In genomic region chr2:165978119-165978518, GRCm38 (mm10) we compare ENCODE assay signal across 25 mouse cellular contexts. TPM values are rescaled to one million over a fixed set of nuclear protein-coding genes. Genes with fewer than 3 reads are reported as not detected.
DNase-seq lines count a peak whose midpoint lies in the region; ATAC-seq and TF ChIP-seq lines count a peak whose summit lies in the region.
"Had no signal": no experiment of that assay in that cellular context is flagged by ENCODE, and none has a peak within 500 bp of the region (broad histone marks: within the 10 kb centered on the region; RNA-seq: fewer than 3 reads in every experiment).

No protein-coding gene starts in this region.

- H3K4me1 ChIP-seq in intestine, postnatal 0 days (replicated peaks; ENCODE audit: control insufficient read depth, insufficient read depth, low read length), result peaks cover 3% of the 10 kb centered on the region; the same call in 1 of the 2 replicates
- H3K4me1 ChIP-seq in intestine, embryonic 15.5 days (replicated peaks), result peaks cover 8% of the 10 kb centered on the region; the same call in 1 of the 2 replicates
- H3K4me1 ChIP-seq in heart, embryonic 10.5 days, result peaks cover 26% of the 10 kb centered on the region
- H3K4me1 ChIP-seq: forebrain, embryonic 15.5 days; hindbrain, embryonic 12.5 days; midbrain, embryonic 12.5 days had no signal

- no peaks in the 10 kb centered on the region for H3K36me3 ChIP-seq in intestine, postnatal 0 days (ENCODE audit: control insufficient read depth, insufficient read depth)
- no peaks in the 10 kb centered on the region for H3K36me3 ChIP-seq in intestine, embryonic 15.5 days
- no peaks in the 10 kb centered on the region for H3K36me3 ChIP-seq in heart, embryonic 10.5 days
- H3K36me3 ChIP-seq: forebrain, embryonic 15.5 days; hindbrain, embryonic 12.5 days; limb, embryonic 10.5 days; midbrain, embryonic 12.5 days; stomach, embryonic 15.5 days had no signal

- H3K27ac ChIP-seq in intestine, postnatal 0 days (ENCODE audit: low read depth, low read length), result no peak overlapping the region
- H3K27ac ChIP-seq in intestine, embryonic 15.5 days, result no peak overlapping the region
- H3K27ac ChIP-seq in heart, embryonic 10.5 days, result no peak overlapping the region
- H3K27ac ChIP-seq: forebrain, embryonic 15.5 days; hindbrain, embryonic 12.5 days; left cerebral cortex, adult 2 months; limb, embryonic 10.5 days; macrophage; midbrain, embryonic 12.5 days; stomach, embryonic 15.5 days had no signal

- H3K9ac ChIP-seq in intestine, postnatal 0 days (ENCODE audit: low read depth, low read length), result no peak overlapping the region
- no peak overlapping the region for H3K9ac ChIP-seq in intestine, embryonic 15.5 days
- H3K9ac ChIP-seq: forebrain, embryonic 15.5 days; hindbrain, embryonic 12.5 days; midbrain, embryonic 12.5 days; stomach, embryonic 15.5 days had no signal

- H3K4me3 ChIP-seq in intestine, postnatal 0 days (ENCODE audit: low read depth, low read length), result no peak overlapping the region
- no peak overlapping the region for H3K4me3 ChIP-seq in intestine, embryonic 15.5 days (replicated peaks)
- H3K4me3 ChIP-seq in heart, embryonic 10.5 days, result no peak overlapping the region
- H3K4me3 ChIP-seq: forebrain, embryonic 15.5 days; hindbrain, embryonic 12.5 days; left cerebral cortex, adult 2 months; limb, embryonic 10.5 days; midbrain, embryonic 12.5 days; stomach, embryonic 15.5 days had no signal

- WGBS in intestine, postnatal 0 days, result 93% methylated on average over 1 of the region's 1 CpGs
- 100% methylated on average over 1 of the region's 1 CpGs for WGBS in intestine, embryonic 15.5 days
- 97% methylated on average over 1 of the region's 1 CpGs for WGBS in heart, embryonic 10.5 days

- H3K9me3 ChIP-seq in intestine, postnatal 0 days (ENCODE audit: control insufficient read depth), result no peaks in the 10 kb centered on the region
- H3K9me3 ChIP-seq in intestine, embryonic 15.5 days, result no peaks in the 10 kb centered on the region
- no peaks in the 10 kb centered on the region for H3K9me3 ChIP-seq in heart, embryonic 10.5 days
- H3K9me3 ChIP-seq: forebrain, embryonic 15.5 days; limb, embryonic 10.5 days; midbrain, embryonic 12.5 days; stomach, embryonic 15.5 days had no signal

- no peak overlapping the region for H3K4me2 ChIP-seq in intestine, postnatal 0 days (replicated peaks; ENCODE audit: low read depth)
- H3K4me2 ChIP-seq in intestine, embryonic 15.5 days (replicated peaks), result no peak overlapping the region
- H3K4me2 ChIP-seq: forebrain, embryonic 15.5 days; hindbrain, embryonic 12.5 days; midbrain, embryonic 12.5 days; stomach, embryonic 15.5 days had no signal

- no peak for ATAC-seq in intestine, postnatal 0 days
- no peak for ATAC-seq in intestine, embryonic 15.5 days
- ATAC-seq: activated CD4-positive, CD25-positive, alpha-beta regulatory T cell, adult 4 months; forebrain, embryonic 15.5 days; intestine, embryonic 16.5 days had no signal

- DNase-seq in thymus, postnatal 4 days, result peak; percentile 45
- DNase-seq in thymus, postnatal 36 days, result no peak
- DNase-seq in R1 (ENCODE audit: low read depth, low spot score), result peak; percentile 87
- no peak for DNase-seq in adrenal gland, adult (ENCODE audit: inconsistent age in 2 of 2, low spot score in 1 of 2)
- no peak for DNase-seq in heart, embryonic 10.5 days (ENCODE audit: low spot score)
- no peak for DNase-seq in thymus, adult 18-20 months
- DNase-seq: adrenal gland, postnatal 14 days; cerebellum, adult 11-12 months; cerebellum, postnatal 14 days; embryo, embryonic 11 days; gastrocnemius, postnatal 36 days; kidney, postnatal 10 days; lung, adult 18-20 months; right cerebral cortex, postnatal 25 days had no signal

- H3K27me3 ChIP-seq in intestine, postnatal 0 days (replicated peaks; ENCODE audit: control insufficient read depth, insufficient read depth, low read length), result no peaks in the 10 kb centered on the region
- no peaks in the 10 kb centered on the region for H3K27me3 ChIP-seq in intestine, embryonic 15.5 days (replicated peaks)
- H3K27me3 ChIP-seq in heart, embryonic 10.5 days (ENCODE audit: insufficient read depth, poor library complexity, severe bottlenecking), result no peaks in the 10 kb centered on the region
- H3K27me3 ChIP-seq: forebrain, embryonic 15.5 days; hindbrain, embryonic 12.5 days; midbrain, embryonic 12.5 days; stomach, embryonic 15.5 days had no signal

- TF ChIP-seq CTCF in intestine, postnatal 0 days (IDR thresholded peaks at IDR 0.05; ENCODE audit: low read depth), result peak; percentile 40

RNA-seq across cellular contexts. Expression of gene Ncoa3, which starts 14.3 kb away (rescaled TPM):
- 4.7 and 5.7 TPM in 2 replicates for polyA plus RNA-seq in intestine, postnatal 0 days (2015; fragmentation: Nextera tagmentation; extraction: Ambion mirVana)
- 10.8 TPM in 2 replicates for polyA plus RNA-seq in intestine, embryonic 15.5 days (2015; fragmentation: Nextera tagmentation; extraction: Ambion mirVana)
- 14.8 and 15.8 TPM in 2 replicates for polyA plus RNA-seq in heart, embryonic 10.5 days (2016; fragmentation: Nextera tagmentation; extraction: Ambion mirVana)

Comparison
In these comparisons a context has a peak if more than half of its experiments do, and no peak if none do; other contexts are left out.
1. DNase-seq: peak in thymus, postnatal 4 days (single experiment) and R1 (single experiment); none in thymus, postnatal 36 days (0 of 2), adrenal gland, adult (0 of 2), heart, embryonic 10.5 days (single experiment) and thymus, adult 18-20 months (0 of 2).